Mouse (Mus musculus): ENCODE data around the gene Krtap9-5.

The Krtap9-5 gene

DNA sequence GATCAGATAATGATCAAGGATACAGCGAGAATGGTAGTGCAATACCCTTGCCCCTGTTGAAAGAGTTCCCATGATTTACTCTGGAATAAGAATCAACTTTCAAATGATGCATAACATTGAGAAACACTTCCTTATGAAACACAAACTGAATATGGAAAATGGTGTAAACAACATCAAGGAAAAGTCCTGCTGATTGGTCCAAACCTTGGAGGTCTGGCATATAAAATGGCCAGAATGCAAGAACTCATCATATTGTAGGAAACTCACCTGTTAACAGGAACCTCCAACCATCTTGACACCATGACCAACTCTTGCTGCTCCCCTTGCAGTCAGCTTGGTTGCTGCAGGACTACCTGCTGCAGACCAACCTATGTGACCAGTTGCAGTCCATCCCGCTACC lies at the start of gene Krtap9-5:
Gene Krtap9-5, plus strand, starts transcription at position 301 of the 400 bp plus-strand sequence.
- in situ Hi-C loops (cut with MboI, MseI): no loop called here

DNA sequence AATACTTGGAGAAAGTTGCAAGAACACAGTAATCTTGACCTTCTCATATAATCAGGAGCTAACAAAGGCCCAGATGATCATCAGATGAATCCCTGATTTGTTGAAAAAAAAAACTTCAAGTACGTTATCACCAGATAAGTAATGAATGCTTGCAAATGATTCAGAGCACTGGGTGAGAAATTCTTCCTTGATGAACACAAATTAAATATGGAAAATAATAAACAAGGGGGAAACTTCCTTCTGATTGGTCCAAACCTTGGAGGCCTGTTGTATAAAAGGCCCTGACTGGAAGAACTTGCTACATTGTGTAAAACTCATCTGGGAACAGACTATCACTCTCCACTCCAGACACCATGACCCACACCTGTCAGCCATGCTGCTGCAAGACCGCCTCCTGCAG lies 40.7 kb upstream of the Krtap9-5 start, which contains the start of gene Krtap31-1:
Gene Krtap31-1, plus strand, starts transcription at position 301 of the 400 bp plus-strand sequence.
- in situ Hi-C loops (cut with MboI, MseI): no loop called here

DNA sequence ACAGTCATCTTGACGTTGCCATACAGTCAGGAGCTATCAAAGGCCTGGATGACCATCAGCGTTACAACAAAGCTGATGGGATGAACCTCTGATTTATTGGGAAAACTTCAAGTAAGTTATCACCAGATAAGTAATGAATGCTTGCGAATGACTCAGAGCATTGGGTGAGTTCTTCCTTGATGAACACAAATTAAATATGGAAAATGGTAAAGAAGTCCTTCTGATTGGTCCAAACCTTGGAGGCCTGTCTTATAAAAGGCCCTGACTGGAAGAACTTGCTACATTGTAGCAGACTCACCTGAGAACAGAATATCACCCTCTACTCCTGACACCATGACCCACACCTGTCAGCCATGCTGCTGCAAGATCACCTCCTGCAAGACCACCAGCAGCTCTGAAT lies 33.8 kb upstream of the Krtap9-5 start, which contains the start of gene Gm11565:
Gene Gm11565, plus strand, starts transcription at position 301 of the 400 bp plus-strand sequence.
- in situ Hi-C loops (cut with MboI, MseI): no loop called here

DNA sequence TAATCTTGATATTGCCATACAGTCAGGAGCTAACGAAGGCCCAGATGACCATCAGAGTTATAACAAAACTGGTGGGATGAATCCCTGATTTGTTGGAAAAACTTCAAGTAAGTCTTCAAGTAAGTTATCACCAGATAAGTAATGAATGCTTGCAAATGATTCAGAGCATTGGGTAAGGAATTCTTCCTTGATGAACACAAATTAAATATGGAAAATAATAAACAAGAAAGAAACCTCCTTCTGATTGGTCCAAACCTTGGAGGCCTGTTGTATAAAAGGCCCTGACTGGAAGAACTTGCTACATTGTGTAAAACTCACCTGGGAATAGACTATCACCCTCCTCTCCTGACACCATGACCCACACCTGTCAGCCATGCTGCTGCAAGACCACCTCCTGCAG lies 12.3 kb upstream of the Krtap9-5 start, which contains the start of gene Krtap31-2:
Gene Krtap31-2, plus strand, starts transcription at position 301 of the 400 bp plus-strand sequence.
- in situ Hi-C loops (cut with MboI, MseI): no loop called here

DNA sequence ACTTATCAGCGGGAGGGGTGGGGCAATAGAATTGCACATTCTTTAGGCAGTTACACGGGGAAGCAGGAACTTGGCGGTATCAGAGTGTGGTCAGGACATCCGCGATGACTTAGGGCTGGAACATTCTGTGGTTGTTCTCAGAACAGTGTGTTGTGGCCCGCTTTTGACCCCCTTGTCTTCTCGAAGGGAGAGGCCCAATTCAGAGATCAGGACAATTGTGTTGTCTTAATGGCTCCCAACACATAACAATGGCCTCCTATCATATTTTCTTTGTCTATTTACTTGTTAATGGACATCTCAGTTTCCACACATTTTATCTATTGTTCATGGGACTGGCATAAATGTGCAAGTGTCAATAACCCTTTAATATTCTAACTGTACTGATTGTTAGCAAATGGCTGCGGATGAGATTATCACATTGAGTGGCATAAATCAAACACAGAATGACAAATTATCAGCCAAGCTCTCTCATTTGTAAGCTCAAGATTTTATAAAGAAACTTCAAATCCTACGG lies 10.5 kb upstream of the Krtap9-5 start:
- in situ Hi-C loops (cut with MboI, MseI): no loop called here

DNA sequence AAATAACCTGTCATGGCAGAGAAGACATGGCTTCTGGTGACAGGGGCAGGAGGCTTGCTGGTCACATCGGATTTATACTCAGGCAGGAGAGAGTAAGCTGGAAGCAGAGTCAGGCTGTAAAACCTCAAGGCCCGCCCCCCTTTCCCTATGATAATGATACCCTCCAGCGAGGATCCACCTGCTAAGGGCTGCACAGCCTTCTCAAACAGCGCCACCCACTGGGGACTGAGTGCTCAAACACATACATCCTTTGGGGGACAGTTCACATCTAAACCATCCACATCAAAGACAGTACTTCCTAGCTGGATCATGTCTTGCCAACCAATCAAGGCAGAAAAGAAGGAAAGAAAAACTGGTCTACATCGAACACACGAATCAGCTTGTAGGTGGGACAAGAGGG lies 15.9 kb downstream of the Krtap9-5 start:
- in situ Hi-C loops (cut with MboI, MseI): no loop called here

DNA sequence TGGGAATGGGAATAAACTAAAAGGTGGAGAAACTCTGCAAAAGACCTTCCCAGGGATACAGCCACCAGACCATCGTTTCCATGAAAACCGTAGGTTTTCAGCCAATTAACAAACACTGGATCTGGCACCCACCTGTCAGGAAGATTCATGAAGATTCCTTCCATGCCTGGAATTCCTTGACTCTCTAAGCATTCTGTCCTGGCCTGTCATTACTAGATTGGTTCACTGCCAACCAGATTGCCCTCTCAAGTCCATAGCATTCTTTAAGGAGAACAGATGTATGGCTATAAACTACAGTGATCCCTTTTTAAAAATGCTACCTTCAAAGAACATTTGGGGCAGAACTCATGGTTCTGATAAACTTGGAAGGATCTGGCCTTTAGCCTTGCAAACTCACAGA lies 17.7 kb downstream of the Krtap9-5 start:
- in situ Hi-C loops (cut with MboI, MseI): no loop called here

DNA sequence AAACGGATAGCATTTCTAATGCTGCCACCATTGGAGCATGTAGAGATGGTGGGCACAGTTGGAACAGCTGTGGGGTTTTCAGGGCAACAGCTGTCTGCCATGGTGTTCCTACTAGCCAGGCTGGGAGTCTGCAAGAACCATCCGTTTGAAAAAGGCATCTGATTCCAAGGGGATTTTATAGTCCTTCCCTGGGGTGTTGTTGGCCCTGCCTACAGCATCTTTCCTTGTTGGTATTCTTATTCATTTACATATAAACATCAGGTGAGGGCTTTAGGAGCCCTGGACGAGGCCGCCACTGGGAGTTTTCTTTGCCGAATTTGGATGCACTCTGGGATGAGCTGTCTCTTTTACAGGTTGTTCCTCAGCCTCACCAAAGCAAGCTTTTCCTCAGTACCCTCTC lies 30.7 kb downstream of the Krtap9-5 start, which contains the start of gene Krtap29-1:
Gene Krtap29-1, minus strand, starts transcription at position 101 of the 400 bp plus-strand sequence.
- in situ Hi-C loops (cut with MboI, MseI): no loop called here

DNA sequence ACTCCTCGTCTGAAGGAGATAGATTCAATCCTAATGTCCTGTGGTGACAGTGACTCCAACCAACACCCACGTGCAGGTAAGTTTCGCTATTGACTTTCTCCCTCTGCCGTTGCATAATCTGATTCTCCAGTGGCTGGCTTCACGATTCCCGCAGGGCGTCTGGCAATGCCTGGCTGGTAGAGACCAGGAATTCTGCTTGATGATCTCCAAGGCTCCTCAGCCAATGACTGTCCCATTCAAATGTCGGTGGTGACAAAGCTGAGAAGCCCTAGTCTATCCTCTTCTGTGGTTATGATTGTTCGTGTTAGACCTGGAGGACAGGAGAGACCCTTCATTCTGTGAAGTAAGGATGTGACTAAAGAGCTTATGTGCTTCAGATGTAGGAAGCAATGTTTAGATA lies 34.5 kb downstream of the Krtap9-5 start:
- in situ Hi-C loops (cut with MboI, MseI): no loop called here

DNA sequence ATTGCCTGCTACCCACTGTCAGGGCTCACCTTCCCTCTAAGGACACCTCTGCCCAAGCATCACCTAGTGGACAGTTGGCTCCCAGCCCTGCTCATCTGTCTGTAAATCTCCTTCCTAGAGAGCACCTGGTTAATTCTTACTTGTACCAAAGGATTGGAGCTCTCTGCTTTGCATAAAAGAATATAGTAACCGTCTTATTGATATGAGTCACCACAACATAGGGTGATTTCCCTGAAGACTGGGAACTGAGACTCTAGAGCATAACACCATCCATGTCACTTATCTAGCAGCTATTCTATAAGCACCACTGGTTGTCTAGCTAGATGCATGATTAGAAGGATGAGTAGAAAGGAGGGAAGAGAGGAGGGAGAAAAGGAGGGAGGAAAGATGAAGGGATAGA lies 35.2 kb downstream of the Krtap9-5 start:
- in situ Hi-C loops (cut with MboI, MseI): no loop called here

DNA sequence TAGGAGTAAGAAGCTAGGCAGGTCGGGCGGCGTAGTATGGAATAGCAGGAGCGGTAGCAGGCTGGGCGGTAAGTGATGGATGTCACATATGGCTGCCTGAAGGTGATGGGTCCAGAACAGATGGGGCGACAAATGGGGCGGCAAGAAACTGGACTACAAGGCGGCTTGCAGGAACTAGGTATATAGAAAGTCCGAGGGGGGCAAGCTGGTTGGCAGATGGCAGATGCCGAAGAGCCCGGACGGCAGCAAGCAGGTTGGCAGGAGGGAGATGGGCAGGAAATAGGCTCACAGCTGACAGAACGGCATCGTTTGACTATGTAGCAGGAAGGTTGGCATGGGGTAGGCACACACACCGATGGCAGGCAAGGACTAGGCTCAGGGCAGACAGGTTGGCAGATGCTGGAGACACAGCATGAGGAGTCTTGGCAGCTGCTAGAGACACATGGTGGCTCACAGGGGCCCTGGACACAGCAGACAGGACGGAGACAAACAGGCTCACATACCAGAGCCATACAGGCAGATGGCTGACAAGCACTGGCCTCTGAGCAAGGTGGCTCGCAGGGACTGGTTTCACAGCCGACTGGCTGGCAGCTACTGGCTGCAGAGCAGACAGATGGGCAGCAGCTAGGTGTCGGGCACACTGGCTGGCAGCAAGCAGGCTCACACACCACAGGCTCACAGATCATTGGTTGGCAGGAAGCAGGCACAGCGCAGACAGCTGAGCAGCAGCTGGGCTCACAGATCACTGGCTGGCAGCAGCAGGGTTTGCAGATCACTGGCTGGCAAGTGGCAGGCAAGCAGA lies 37.2 kb downstream of the Krtap9-5 start:
- in situ Hi-C loops (cut with MboI, MseI): no loop called here

DNA sequence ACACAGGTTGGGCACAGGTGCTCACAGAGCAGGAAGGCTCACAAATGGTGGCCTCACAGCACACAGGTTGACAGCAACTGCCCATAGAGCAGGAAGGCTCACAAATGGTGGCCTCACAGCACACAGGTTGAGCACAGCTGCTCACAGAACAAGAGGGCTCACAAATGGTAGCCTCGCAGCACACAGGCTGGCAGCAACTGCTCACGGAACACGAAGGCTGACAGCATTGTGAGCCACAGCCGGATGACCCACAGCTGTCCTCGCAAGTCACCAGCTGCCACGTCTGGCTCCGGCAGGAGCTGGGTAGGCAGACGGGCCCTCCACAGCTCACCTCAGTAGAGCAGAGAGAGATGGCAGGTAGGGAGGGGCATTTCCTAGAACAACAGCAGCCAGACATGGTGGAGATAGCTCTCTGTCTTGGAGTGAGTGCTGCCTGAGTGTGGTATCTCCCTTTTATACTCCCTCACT lies 37.9 kb downstream of the Krtap9-5 start, which contains the start of gene Krtap16-1:
Gene Krtap16-1, minus strand, starts transcription at position 418 of the 468 bp plus-strand sequence.
- in situ Hi-C loops (cut with MboI, MseI): no loop called here

DNA sequence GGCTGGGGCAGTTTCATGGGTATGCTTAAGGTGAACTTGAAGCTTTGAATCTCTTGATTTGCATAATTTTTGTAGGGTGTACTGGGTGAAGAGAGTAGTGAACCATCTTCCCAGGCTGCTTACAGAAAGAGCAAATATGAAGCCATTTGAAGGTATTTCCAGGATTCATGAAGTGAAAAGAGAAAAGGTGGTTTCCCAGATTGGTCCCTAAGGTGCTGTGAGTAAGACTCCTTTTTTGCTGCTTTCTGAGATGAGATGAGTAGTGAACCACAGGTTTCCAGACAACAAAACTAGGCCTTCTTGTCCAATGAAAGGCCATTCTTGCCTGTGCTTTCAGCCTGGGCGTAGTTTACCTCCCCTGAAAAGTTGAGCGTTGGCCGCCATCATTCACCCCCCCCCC lies 40.3 kb downstream of the Krtap9-5 start:
- in situ Hi-C loops (cut with MboI, MseI): no loop called here

DNA sequence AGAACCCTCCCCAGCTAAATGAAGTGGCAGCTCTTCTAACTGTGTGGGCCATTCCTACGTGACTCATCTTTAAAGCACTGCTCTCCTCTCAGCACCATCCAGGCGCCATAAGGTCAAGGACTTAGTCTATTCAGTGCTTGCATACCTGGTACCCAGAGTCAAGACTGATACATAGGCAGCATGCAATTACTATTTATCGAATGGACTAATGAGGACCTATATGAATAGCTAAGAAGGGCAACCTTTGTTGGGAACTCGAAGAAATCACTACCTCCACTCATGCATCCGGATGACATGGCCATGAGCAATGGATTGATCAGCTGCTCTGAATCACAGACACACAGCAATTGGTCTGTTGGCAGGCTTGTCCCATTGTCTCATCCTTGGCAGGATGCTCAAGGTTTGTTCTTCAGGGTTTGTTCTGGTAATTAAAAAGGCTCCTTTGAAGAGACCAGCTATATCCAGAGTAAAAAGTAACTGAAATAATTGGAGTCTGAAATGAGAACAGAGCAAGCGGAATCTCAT lies 41.7 kb downstream of the Krtap9-5 start:
- in situ Hi-C loops (cut with MboI, MseI): no loop called here

DNA sequence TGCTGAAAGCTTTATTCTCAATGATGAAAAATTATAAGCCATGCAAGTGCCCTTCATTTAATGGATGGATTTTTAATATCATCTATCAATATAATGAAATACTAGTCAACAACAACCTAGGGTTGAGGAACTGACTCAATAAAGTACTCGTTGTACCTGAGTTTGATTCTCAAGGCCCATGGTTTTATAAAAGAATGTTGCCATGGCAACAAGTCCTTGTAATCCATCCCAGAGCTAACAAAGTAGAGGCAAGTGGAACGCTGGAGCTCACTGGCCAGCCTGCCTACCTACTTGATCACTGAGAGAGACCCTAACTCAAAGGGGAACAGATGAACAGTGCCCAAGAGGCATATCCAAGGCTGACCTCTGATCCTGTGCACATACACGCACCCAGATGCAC lies 42.3 kb downstream of the Krtap9-5 start:
- in situ Hi-C loops (cut with MboI, MseI): no loop called here

DNA sequence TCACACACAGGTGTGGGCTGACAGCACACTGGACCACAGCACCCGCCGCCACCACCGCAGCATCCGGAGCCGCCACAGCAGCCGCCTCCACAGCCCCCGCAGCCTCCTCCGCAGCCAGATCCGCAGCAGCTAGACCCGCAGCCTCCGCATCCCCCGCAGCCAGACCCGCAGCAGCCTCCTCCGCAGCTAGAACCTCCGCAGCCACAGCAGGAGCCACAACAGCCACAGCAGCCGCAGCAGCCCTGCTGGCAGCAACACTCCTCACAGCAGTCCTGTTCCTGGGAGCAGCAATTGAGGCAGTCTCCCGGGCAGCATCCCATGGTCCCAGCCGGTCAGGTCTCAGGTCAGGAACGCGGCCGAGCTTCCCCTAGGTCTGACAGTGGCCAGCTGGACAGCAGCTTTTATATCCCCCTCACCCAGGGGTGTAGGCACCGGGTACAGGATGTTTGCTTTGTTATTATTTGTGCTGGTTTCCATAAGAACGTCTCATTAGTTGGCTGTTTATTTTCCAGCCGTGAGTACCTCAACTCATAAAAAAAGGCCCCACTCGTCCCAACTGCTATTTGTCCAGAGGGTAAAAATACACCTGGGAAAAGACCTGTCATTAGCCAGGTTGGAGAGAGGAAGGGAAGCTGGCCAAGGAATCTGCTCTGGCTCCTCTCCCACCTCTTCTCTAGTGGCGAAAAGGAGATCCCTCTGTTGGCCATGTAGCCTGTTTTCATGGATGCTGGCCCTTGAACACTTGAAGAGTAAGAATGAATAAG lies 45.5 kb downstream of the Krtap9-5 start, which contains the start of gene Krtap17-1:
Gene Krtap17-1, minus strand, starts transcription at position 375 of the 764 bp plus-strand sequence.
- in situ Hi-C loops (cut with MboI, MseI): no loop called here

DNA sequence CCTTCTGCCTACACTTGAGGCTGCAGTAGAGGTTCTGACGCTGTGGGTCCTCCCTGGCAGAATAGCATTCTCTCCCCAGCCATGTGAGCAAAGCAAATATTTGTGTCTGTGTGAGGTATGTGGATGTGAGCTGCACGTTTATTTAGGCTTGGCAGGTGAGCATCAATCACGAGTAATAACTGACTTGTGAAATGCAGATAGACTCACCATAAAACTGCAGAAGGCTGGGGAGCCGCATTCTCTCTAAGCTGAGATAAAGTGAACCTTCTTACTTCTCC lies 46.0 kb downstream of the Krtap9-5 start:
- in situ Hi-C loops (cut with MboI, MseI): no loop called here

DNA sequence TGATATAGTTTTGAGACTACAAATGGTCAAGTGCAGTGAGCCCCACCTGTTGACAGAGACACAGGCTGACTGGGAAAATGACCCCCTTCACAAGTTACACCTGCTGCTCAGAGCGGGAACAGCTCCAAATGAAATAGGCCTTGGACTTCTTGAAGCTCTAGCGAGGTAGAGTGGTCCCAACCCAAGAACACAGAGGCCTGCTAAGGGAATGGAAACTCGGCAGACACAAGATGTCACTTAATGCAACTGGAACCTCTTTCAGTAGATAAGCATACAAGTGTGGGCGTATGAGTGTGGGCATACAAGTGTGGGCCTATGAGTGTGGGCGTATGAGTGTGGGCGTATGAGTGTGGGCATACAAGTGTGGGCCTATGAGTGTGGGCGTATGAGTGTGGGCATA lies 50.8 kb downstream of the Krtap9-5 start:
- in situ Hi-C loops (cut with MboI, MseI): no loop called here
